Mouse (Mus musculus) urinary bladder, adult 18-20 months (tissue): ENCODE results near the gene Csf2rb2.
"Not testable (repeated sequence)": the region's sequence is repeated elsewhere in the genome, so short reads cannot be mapped to it uniquely, and the experiment has no call there.

ENCODE experiments used
- DNase-seq, 2 experiments: peaks; one replicate each; pipeline ENCODE4 v3.0.0; 2022; ENCODE audit warnings: low spot score in 2 of 2, mixed read lengths in 2 of 2

Csf2rb2 gene

DNA sequence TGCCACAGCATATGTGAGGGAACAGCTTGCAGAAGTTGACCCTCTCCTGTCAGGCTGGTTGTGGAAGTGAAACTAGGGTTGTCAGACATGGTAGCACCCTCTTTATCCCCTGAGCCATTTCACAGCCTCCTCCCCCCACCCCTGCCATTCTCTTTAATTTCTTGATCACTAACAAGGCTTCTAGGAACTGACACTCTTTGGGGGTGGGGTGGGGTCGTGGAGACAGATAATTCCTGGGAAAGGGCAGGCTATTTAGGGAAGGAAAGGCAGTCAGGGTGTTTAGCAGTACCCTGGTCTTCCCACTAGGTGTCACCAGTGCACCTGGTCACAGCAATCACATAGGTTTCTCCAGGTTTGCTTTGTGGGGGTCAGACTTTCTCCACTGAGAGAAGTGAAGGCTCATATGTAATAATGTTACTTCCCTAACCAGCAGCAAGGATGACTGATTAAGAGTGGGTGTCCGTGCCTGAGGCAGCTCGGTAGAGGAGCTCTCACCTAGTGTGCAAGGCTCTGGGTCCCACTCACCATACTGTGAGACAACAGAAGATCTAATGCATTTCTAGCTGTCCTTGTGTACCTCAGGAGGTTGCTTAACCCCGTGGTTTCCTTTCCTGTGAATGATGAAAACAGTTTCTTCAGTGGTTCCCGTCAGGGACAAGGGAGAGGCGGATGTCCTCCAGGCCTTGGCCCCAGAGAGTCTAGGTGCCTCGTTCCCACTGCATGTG lies 48.0 kb downstream of the Csf2rb2 start:
- peak; percentile 42 to 48 for DNase-seq

GRCm38 (mm10) chr15:78256602-78257259 lies 48.8 kb downstream of the Csf2rb2 start:
- not testable (repeated sequence) for DNase-seq

GRCm38 (mm10) chr15:78254751-78255150 lies 50.8 kb downstream of the Csf2rb2 start:
- no peak for DNase-seq

GRCm38 (mm10) chr15:78248410-78248809 lies 57.1 kb downstream of the Csf2rb2 start:
- DNase-seq: no peak

GRCm38 (mm10) chr15:78247659-78248058 lies 57.9 kb downstream of the Csf2rb2 start:
- DNase-seq: no peak

DNA sequence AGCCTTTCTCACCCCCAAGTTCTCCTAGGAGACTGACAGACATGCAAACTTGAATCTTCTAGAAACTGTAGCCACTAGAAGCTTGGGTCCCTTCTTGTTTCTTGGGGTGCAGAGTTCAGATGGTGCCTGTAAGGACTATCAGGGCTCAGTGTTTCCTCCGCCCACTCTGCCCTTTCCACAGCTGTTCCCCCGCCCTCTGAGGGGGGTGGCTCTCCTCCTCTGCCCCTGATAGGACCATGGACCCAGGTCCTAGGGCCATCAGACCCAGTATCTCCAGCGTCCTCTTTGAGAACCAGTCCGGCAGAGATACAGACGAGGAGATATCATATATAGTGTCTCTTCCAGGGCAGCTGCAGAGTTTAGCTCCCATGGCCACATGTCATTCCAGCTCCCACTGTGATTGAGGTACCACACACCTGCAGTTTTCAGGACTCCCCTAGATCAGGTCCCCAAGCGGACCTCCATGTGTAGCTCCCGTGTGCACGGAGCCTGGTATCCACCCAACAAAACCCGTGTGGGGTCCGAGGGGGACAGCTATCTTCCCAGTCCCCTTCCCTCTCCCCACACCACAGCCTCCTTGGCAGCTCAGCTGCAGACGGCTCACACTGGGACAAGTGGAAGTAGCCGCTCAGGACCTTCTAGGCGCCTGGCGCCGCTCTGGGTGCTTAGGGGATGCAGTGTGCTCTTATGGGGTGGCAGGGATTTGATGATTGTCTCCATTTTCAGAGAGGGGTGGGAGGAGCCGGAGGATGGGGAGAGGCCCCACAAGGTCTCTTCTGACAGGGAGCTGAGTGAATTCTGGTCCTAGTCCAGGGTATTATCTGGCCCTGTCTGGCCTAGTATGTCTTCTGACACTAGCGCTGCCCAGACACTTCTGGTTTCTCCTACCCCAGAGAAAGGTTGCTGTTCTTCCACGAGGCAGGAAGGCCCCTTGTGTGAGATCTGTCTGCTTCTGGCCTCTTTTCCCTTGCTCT lies 59.1 kb downstream of the Csf2rb2 start:
- no peak for DNase-seq

DNA sequence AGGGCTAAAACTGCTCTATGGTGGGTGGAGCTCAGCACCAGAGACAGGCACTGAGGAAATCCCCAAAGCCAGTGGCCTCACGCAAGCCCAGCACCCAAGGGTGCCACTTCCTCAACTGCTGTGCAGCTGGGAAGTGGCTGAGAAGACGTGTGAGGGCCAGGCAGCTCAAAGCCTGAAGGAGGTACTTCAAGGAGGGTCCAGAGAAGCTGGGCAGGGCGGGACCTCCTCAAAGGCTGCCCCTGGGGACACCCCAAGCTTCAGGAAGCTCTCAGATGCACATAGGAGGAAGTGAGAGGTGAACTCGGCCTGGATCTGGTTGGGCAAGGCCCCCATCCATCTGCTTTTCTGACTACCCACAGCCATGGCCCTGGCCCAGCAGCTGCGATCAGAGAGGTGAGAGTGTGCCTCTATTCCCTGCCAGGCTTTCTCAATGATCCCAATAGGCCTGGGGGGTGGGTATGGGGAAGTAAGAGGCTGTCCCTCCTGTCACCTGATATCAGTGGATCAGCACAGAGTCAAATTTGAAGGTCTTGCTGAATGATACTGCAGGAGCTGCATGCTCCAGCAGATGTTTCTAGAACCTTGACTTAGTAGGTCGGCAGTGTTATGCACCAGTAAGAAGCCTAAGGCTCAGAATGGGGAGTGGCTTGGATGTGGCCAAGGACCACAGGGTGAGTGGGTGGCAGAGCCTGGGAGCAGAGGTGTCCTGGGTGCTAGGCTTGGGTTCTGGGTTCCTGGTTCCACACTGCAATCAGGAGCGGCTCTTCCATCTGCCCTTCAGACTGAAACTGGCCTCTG lies 60.6 kb downstream of the Csf2rb2 start, which contains the start of gene Ncf4:
TSS of gene Ncf4 (plus strand) at position 107 of the 798 bp plus-strand sequence.
- DNase-seq: no peak

GRCm38 (mm10) chr15:78243774-78244173 lies 61.7 kb downstream of the Csf2rb2 start:
- DNase-seq: no peak

GRCm38 (mm10) chr15:78243061-78243460 lies 62.5 kb downstream of the Csf2rb2 start:
- no peak for DNase-seq

- no peak for DNase-seq
Measured at GRCm38 (mm10) chr15:78241335-78241734, 64.2 kb downstream of the Csf2rb2 start.

DNA sequence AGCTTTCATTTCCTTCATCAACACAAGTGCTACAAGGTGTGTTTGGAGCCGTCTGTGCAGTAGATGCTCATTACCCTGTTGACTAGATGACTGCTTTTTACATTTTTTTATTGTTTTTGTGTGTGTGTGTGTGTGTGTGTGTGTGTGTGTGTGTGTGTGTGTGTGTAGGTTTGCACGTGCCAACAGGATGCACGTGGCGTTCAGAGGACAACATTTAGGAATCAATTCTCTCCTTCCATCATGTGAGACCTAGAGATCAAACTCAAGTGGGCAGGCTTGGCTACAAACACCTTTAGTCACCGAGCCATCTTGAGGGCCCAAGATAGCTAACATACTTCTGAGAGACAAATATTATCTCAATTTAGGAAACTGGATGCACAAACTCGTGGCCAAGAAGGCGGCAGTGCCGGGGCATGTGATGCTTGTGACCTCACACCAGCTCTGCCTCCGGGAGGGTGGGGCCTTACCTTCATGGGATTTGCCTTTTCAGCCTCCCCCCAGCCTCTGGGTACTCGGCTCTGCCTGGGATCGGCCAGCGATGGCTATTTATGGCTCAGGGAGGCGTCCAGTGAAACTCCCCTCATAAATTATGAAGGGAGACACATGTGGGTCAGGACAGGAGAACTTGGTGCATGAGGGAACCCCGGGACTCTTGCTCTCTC lies 65.4 kb downstream of the Csf2rb2 start:
- DNase-seq: no peak

DNA sequence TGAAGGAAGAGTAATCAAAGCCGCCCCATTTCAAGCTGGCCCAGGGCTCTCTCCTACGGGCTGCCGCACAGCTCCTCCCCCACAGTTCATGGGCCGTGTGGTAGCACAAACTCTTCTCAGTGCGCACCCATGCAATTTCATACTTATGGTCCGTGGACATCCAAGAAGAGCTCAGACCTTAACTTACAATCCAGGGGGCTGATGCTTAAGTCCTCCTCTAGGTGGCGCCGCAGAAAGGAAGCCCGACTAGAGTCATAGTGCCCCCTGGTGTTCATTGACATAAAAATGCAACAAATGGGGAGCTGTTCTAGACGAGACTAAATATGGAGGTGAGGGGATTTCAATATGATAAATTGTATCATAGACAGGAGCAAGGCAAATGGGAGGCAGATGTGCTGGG lies 66.1 kb downstream of the Csf2rb2 start:
- no peak for DNase-seq

DNA sequence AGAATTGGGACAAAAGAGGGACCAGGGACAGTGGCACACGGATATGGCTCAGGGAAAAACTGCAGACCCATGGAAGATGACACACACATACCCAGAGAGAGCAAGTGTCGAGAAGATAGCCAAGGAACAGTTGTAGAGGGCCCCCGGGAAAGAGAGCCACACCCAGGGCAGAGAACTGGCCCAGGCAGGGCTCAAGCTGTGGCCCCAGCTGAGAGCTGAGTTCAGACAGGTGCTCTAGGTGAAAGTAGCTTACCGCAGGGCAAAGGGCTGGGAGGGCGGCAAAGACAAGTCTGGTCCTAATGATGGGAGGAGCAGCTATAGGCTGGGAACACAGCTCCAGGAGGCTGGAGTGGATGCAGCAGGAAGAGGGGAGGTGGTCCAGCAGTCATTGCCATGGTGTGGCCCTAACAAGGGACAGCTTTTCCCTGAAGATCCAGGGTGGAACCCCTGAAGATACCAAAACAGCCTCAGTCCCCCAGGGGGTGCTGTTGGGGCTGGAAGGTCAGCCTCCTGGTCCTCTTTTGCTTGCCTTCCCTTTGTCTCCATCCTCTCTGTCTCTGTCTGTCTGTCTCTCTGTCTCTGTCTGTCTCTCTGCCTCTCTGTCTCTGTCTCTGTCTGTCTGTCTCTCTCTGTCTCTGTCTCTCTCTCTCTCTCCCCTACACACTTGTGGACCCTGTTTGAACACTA lies 70.6 kb downstream of the Csf2rb2 start:
- no peak for DNase-seq
